Mouse (Mus musculus): Measurements from ENCODE around the gene Slc5a3. TPM values are rescaled to one million over a fixed set of nuclear protein-coding genes. Genes with fewer than 3 reads are reported as not detected.

Gene Slc5a3
- polyA plus RNA-seq, 1 experiment from 2014 or later, result 10.2 TPM

DNA sequence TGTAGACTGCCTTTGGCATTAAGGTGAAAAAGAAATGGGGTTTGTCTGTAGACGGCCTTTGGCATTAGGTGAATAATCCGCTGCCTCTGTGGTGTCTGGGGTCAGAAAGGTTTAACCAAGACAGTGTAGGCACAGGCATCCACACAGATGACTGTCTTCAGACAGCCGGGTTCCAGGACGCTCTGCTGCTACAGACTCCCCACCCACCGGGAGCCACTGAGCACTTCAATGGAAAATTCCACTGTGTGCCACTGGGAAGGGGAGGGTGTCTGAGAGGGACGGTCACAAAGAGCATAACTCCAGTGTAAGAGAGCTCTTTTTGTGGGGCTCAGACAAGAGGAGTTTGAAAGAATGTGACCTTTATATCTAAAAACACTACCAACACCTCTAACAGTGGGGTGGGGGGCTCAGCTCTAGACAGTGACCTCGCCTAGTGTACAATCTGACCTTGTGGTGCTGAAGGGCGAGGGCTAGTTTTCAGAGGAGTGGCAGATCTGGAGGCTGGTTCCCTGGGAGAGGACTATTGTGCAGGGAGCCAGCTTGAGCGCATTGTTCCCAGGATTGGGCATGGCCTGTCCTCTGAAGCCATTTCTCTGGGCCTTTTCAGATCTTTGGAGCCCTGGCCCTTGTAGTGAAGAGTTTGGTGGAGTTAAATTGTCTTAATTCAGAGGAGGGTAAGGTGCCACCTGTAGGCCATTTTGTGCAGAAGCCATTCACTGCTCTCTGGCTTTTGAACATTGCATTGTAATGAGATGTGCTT lies 45.6 kb downstream of the Slc5a3 start:
- Histone ChIP-seq H3K9me3 (no peaks in the 10 kb centered on the region), H3K4me3 (replicated peaks) (no peak overlapping the region), H3K36me3 (peaks cover 15% of the 10 kb centered on the region; the same call in 1 of the 2 replicates), H3K4me1 (replicated peaks) (peaks cover 24% of the 10 kb centered on the region), H3K9ac (replicated peaks) (no peak overlapping the region), H3K4me2 (no peak overlapping the region), H3K27me3 (peaks cover 14% of the 10 kb centered on the region; the same call in 1 of the 2 replicates), H3K27ac (no peak overlapping the region)
- no peak for ATAC-seq (ENCODE audit: insufficient number of reproducible peaks, insufficient read depth, low FRiP score, low TSS enrichment, low read depth)
- WGBS, result 72% methylated on average over 9 of the region's 9 CpGs

DNA sequence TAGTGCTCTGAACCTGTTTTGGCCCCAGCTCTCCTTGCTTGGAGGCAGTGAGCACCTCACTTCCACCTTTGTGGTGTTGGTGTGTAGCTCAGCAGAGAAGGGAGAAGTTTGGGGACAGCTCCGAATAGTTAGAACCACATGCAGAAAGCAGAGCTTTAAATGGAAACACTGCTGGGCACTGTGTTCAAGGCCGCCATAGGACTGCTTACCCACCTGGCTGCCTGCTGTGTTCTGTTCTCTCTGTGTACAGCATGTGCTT lies 46.1 kb downstream of the Slc5a3 start:
- Histone ChIP-seq H3K9ac (replicated peaks) (no peak overlapping the region), H3K27ac (no peak overlapping the region), H3K36me3 (peaks cover 15% of the 10 kb centered on the region; the same call in 1 of the 2 replicates), H3K4me2 (no peak overlapping the region), H3K9me3 (no peaks in the 10 kb centered on the region), H3K4me3 (replicated peaks) (no peak overlapping the region), H3K27me3 (peaks cover 14% of the 10 kb centered on the region; the same call in 1 of the 2 replicates), H3K4me1 (replicated peaks) (peaks cover 19% of the 10 kb centered on the region)
- no peak for ATAC-seq (ENCODE audit: insufficient number of reproducible peaks, insufficient read depth, low FRiP score, low TSS enrichment, low read depth)
- 88% methylated on average over 2 of the region's 2 CpGs for WGBS

- ATAC-seq (ENCODE audit: insufficient number of reproducible peaks, insufficient read depth, low FRiP score, low TSS enrichment, low read depth), result no peak
These were observed 46.8 kb downstream of the Slc5a3 start for GRCm38 (mm10) chr16:92104951-92105350.

DNA sequence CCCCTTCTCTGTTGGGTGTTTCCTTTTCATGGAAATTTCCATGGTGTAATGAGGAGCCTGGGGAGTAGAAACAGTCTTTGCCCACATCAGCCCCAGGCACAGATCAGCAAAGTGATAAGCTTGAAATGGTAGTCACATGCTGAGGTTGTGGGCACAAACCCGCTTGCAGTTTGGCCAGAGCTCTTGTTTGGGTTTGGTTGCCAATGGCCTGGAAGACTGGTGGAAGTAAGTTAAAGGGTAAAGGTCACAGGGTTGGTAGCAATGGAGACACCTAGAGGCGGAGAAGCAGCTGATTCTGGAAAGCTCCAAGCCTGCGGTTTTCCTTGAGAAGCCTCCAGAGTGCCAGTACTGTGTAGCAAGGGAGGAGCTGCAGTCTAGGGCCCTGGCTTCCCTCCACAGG lies 47.5 kb downstream of the Slc5a3 start:
- H3K4me1 ChIP-seq (replicated peaks), result 0 out of 2 replicates have a peak, but pooled peaks cover 7% of the 10 kb centered on the region
- peaks cover 14% of the 10 kb centered on the region; the same call in 1 of the 2 replicates for H3K27me3 ChIP-seq
- H3K27ac ChIP-seq, result no peak overlapping the region
- no peak overlapping the region for H3K9ac ChIP-seq (replicated peaks)
- 80% methylated on average over 3 of the region's 3 CpGs for WGBS
- ATAC-seq (ENCODE audit: insufficient number of reproducible peaks, insufficient read depth, low FRiP score, low TSS enrichment, low read depth), result no peak
- H3K4me3 ChIP-seq (replicated peaks), result no peak overlapping the region
- H3K4me2 ChIP-seq, result no peak overlapping the region
- H3K36me3 ChIP-seq, result peaks cover 11% of the 10 kb centered on the region; the same call in 1 of the 2 replicates
- H3K9me3 ChIP-seq, result no peaks in the 10 kb centered on the region

More at GRCm38 (mm10) chr16:92104951-92105350, 46.8 kb downstream of the Slc5a3 start:
- Histone ChIP-seq H3K4me1 (replicated peaks) (peaks cover 12% of the 10 kb centered on the region), H3K9me3 (no peaks in the 10 kb centered on the region), H3K27ac (no peak overlapping the region), H3K4me2 (no peak overlapping the region), H3K9ac (replicated peaks) (no peak overlapping the region), H3K36me3 (peaks cover 13% of the 10 kb centered on the region; the same call in 1 of the 2 replicates), H3K27me3 (peaks cover 14% of the 10 kb centered on the region; the same call in 1 of the 2 replicates), H3K4me3 (replicated peaks) (no peak overlapping the region)
- WGBS, result 91% methylated on average over 2 of the region's 2 CpGs

- H3K4me1 ChIP-seq (replicated peaks), result 0 out of 2 replicates have a peak, but pooled peaks cover 3% of the 10 kb centered on the region
- no peaks in the 10 kb centered on the region for H3K9me3 ChIP-seq
- no peak overlapping the region for H3K4me2 ChIP-seq
- no peak for ATAC-seq (ENCODE audit: insufficient number of reproducible peaks, insufficient read depth, low FRiP score, low TSS enrichment, low read depth)
- H3K36me3 ChIP-seq, result peaks cover 7% of the 10 kb centered on the region; the same call in 1 of the 2 replicates
- H3K27me3 ChIP-seq, result peaks cover under 1% of the 10 kb centered on the region; the same call in 1 of the 2 replicates
- no peak overlapping the region for H3K9ac ChIP-seq (replicated peaks)
- 93% methylated on average over 5 of the region's 5 CpGs for WGBS
- H3K4me3 ChIP-seq (replicated peaks), result no peak overlapping the region
- H3K27ac ChIP-seq, result no peak overlapping the region
These were observed 49.2 kb downstream of the Slc5a3 start for GRCm38 (mm10) chr16:92107346-92107745.

- Histone ChIP-seq H3K36me3 (peaks cover 15% of the 10 kb centered on the region), H3K9ac (replicated peaks) (no peak overlapping the region), H3K9me3 (no peaks in the 10 kb centered on the region), H3K4me1 (replicated peaks) (peaks cover 22% of the 10 kb centered on the region), H3K4me2 (no peak overlapping the region), H3K27ac (no peak overlapping the region), H3K27me3 (no peaks in the 10 kb centered on the region), H3K4me3 (replicated peaks) (no peak overlapping the region)
- WGBS, result 86% methylated on average over 5 of the region's 5 CpGs
- ATAC-seq (ENCODE audit: insufficient number of reproducible peaks, insufficient read depth, low FRiP score, low TSS enrichment, low read depth), result no peak
These were observed 56.7 kb downstream of the Slc5a3 start for GRCm38 (mm10) chr16:92114706-92115241.

- no peak for ATAC-seq (ENCODE audit: insufficient number of reproducible peaks, insufficient read depth, low FRiP score, low TSS enrichment, low read depth)
- Histone ChIP-seq H3K27me3 (no peaks in the 10 kb centered on the region), H3K4me2 (peak overlapping the region; percentile 44), H3K36me3 (peaks cover 15% of the 10 kb centered on the region), H3K4me1 (replicated peaks) (peaks cover 22% of the 10 kb centered on the region), H3K4me3 (replicated peaks) (0 out of 2 replicates have a peak overlapping the region, but pooled peaks have one; percentile 10), H3K9me3 (no peaks in the 10 kb centered on the region), H3K9ac (replicated peaks) (no peak overlapping the region), H3K27ac (0 out of 2 replicates have a peak overlapping the region, but pooled peaks have one; percentile 17)
- 30% methylated on average over 20 of the region's 20 CpGs for WGBS
These were observed 57.7 kb downstream of the Slc5a3 start for GRCm38 (mm10) chr16:92115611-92116421.

- H3K4me1 ChIP-seq (replicated peaks), result peaks cover 22% of the 10 kb centered on the region
- H3K36me3 ChIP-seq, result peaks cover 9% of the 10 kb centered on the region
- no peak overlapping the region for H3K4me3 ChIP-seq (replicated peaks)
- no peak overlapping the region; the same call in 1 of the 2 replicates for H3K9ac ChIP-seq (replicated peaks)
- no peak for ATAC-seq (ENCODE audit: insufficient number of reproducible peaks, insufficient read depth, low FRiP score, low TSS enrichment, low read depth)
- WGBS, result 69% methylated on average over 9 of the region's 9 CpGs
- no peaks in the 10 kb centered on the region for H3K27me3 ChIP-seq
- no peaks in the 10 kb centered on the region for H3K9me3 ChIP-seq
- H3K4me2 ChIP-seq, result no peak overlapping the region
- H3K27ac ChIP-seq, result no peak overlapping the region
These were observed 59.5 kb downstream of the Slc5a3 start for GRCm38 (mm10) chr16:92117337-92118209.

DNA sequence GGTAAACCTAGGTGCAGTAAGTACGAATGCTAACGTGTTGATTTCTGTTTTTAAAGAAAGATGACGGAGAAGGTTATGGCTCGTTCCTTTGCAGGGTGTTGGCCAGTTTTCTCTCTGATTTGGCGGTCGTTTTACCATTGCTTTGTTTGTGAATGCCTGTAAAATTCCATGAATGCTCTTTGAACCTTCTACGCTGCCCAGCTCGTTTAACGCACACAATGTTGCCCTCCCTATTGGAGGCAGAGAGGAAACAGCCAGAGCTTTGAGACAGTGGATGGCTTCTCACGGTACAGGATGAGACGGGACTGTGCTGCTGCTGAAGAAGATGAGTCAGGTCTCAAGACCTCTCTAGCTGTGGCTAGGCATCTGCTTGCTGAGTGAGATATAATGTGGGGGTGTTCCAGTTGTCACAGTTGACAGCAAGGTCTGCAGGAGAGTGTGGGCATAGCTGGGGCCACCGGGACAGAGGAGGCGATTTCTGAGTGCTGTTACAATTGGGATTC lies 60.9 kb downstream of the Slc5a3 start:
- Histone ChIP-seq H3K36me3 (no peaks in the 10 kb centered on the region), H3K9ac (replicated peaks) (no peak overlapping the region), H3K4me1 (replicated peaks) (peaks cover 22% of the 10 kb centered on the region), H3K4me3 (replicated peaks) (no peak overlapping the region), H3K27ac (no peak overlapping the region), H3K4me2 (no peak overlapping the region), H3K27me3 (no peaks in the 10 kb centered on the region), H3K9me3 (peaks cover 3% of the 10 kb centered on the region; the same call in 1 of the 2 replicates)
- ATAC-seq (ENCODE audit: insufficient number of reproducible peaks, insufficient read depth, low FRiP score, low TSS enrichment, low read depth), result no peak
- 64% methylated on average over 13 of the region's 13 CpGs for WGBS

DNA sequence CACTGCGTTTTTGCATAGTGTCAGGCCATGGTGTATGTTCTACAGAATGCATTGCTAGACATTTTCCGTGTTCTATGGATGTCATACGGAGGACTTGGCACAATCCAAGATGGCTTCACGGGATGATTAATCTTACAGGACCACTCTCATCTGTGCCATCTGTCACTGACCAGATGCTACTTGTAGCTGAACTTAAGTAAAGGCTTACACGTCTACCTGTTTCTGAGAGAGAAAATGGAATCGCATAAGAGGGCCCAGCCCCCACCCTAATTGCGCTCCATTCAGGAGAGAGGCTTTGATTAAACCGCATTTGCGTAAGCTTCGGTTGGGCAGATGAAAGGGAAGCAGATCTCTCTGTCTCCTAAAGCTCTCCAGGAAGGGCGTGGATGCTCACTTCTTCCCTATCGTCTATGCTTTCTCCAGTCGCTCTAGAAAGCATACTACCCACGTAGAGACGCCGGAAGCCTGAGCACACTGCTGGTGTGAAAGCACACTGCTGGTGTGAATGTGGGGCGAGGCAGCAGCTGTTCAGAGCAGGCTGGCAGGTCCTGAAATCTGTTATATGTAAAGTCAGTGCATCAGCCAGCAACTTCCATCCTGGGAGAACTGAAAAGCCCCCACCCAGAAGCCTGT lies 62.9 kb downstream of the Slc5a3 start:
- Histone ChIP-seq H3K27ac (no peak overlapping the region), H3K4me3 (replicated peaks) (no peak overlapping the region)
- ATAC-seq (ENCODE audit: insufficient number of reproducible peaks, insufficient read depth, low FRiP score, low TSS enrichment, low read depth), result no peak

More for the DNA sequence above, 62.9 kb downstream of the Slc5a3 start:
- 68% methylated on average over 17 of the region's 17 CpGs for WGBS
- H3K4me2 ChIP-seq, result no peak overlapping the region
- H3K4me1 ChIP-seq (replicated peaks), result peaks cover 14% of the 10 kb centered on the region
- H3K36me3 ChIP-seq, result no peaks in the 10 kb centered on the region
- H3K27me3 ChIP-seq, result no peaks in the 10 kb centered on the region
- no peak overlapping the region for H3K9ac ChIP-seq (replicated peaks)
- H3K9me3 ChIP-seq, result peaks cover 11% of the 10 kb centered on the region; the same call in 1 of the 2 replicates

Measured in limb, embryonic 12.5 days (tissue).